Mouse (Mus musculus): ENCODE measurements around the gene Ankrd1. TPM values are rescaled to one million over a fixed set of nuclear protein-coding genes. Genes with fewer than 3 reads are reported as not detected.
A peak's percentile ranks its signal among the peaks of the same experiment; 100 is the strongest.

The Ankrd1 gene
- polyA plus RNA-seq, 1 experiment from 2014 or later: 0.11 TPM

- H3K27me3 ChIP-seq (replicated peaks): no peaks in the 10 kb centered on the region
- 60% methylated on average over 2 of the region's 2 CpGs for WGBS
- no peak overlapping the region for H3K4me2 ChIP-seq (replicated peaks)
- no peak overlapping the region for H3K27ac ChIP-seq
- ATAC-seq: no peak
- H3K4me3 ChIP-seq (replicated peaks): no peak overlapping the region
- H3K9me3 ChIP-seq: no peaks in the 10 kb centered on the region
- no peaks in the 10 kb centered on the region for H3K36me3 ChIP-seq
- no peak overlapping the region for H3K9ac ChIP-seq
- H3K4me1 ChIP-seq (replicated peaks): peaks cover 9% of the 10 kb centered on the region; the same call in 1 of the 2 replicates
Observed at GRCm38 (mm10) chr19:36130181-36130580, 10.3 kb upstream of the Ankrd1 start.

- 11% methylated on average over 12 of the region's 12 CpGs for WGBS
- ATAC-seq: peak; percentile 41; the same call in 1 of the 2 replicates
- Histone ChIP-seq H3K27ac (no peak overlapping the region), H3K9me3 (no peaks in the 10 kb centered on the region), H3K4me3 (replicated peaks) (no peak overlapping the region), H3K9ac (no peak overlapping the region), H3K4me1 (replicated peaks) (peaks cover 9% of the 10 kb centered on the region; the same call in 1 of the 2 replicates), H3K4me2 (replicated peaks) (peak overlapping the region; percentile 46), H3K27me3 (replicated peaks) (no peaks in the 10 kb centered on the region), H3K36me3 (no peaks in the 10 kb centered on the region)
Observed at GRCm38 (mm10) chr19:36129643-36130042, 9.7 kb upstream of the Ankrd1 start.

- Histone ChIP-seq H3K27me3 (replicated peaks) (no peaks in the 10 kb centered on the region), H3K4me3 (replicated peaks) (no peak overlapping the region), H3K36me3 (no peaks in the 10 kb centered on the region), H3K27ac (0 out of 2 replicates have a peak overlapping the region, but pooled peaks have one; percentile 30), H3K4me1 (replicated peaks) (peaks cover 9% of the 10 kb centered on the region; the same call in 1 of the 2 replicates), H3K4me2 (replicated peaks) (peak overlapping the region; percentile 46), H3K9ac (no peak overlapping the region), H3K9me3 (no peaks in the 10 kb centered on the region)
- WGBS: 23% methylated on average over 9 of the region's 9 CpGs
- no peak for ATAC-seq
Observed at GRCm38 (mm10) chr19:36129213-36129612, 9.3 kb upstream of the Ankrd1 start.

- ATAC-seq: no peak
- Histone ChIP-seq H3K27ac (no peak overlapping the region), H3K36me3 (no peaks in the 10 kb centered on the region), H3K4me3 (replicated peaks) (no peak overlapping the region), H3K4me1 (replicated peaks) (peaks cover 9% of the 10 kb centered on the region; the same call in 1 of the 2 replicates), H3K27me3 (replicated peaks) (no peaks in the 10 kb centered on the region), H3K9me3 (0 out of 2 replicates have a peak, but pooled peaks cover 3% of the 10 kb centered on the region), H3K9ac (no peak overlapping the region), H3K4me2 (replicated peaks) (no peak overlapping the region)
- 95% methylated on average over 3 of the region's 3 CpGs for WGBS
Observed at GRCm38 (mm10) chr19:36128440-36128839, 8.5 kb upstream of the Ankrd1 start.

GRCm38 (mm10) chr19:36124203-36124602, 4.3 kb upstream of the Ankrd1 start:
- ATAC-seq: no peak
- Histone ChIP-seq H3K27ac (no peak overlapping the region), H3K9ac (no peak overlapping the region), H3K4me3 (replicated peaks) (no peak overlapping the region), H3K27me3 (replicated peaks) (no peaks in the 10 kb centered on the region), H3K4me1 (replicated peaks) (peaks cover 3% of the 10 kb centered on the region; the same call in 1 of the 2 replicates), H3K9me3 (0 out of 2 replicates have a peak, but pooled peaks cover 6% of the 10 kb centered on the region), H3K36me3 (no peaks in the 10 kb centered on the region), H3K4me2 (replicated peaks) (no peak overlapping the region)
- WGBS: 50% methylated on average over 1 of the region's 1 CpGs

- Histone ChIP-seq H3K4me1 (replicated peaks) (no peaks in the 10 kb centered on the region), H3K4me3 (replicated peaks) (no peak overlapping the region), H3K9me3 (0 out of 2 replicates have a peak, but pooled peaks cover 6% of the 10 kb centered on the region), H3K4me2 (replicated peaks) (no peak overlapping the region), H3K27me3 (replicated peaks) (no peaks in the 10 kb centered on the region), H3K27ac (no peak overlapping the region), H3K9ac (no peak overlapping the region), H3K36me3 (no peaks in the 10 kb centered on the region)
- no peak for ATAC-seq
- WGBS: 92% methylated on average over 8 of the region's 8 CpGs
Observed at GRCm38 (mm10) chr19:36119219-36119618, 680 bp downstream of the Ankrd1 start.

GRCm38 (mm10) chr19:36116185-36116584, 3.7 kb downstream of the Ankrd1 start:
- Histone ChIP-seq H3K4me3 (replicated peaks) (no peak overlapping the region), H3K4me2 (replicated peaks) (no peak overlapping the region), H3K27ac (no peak overlapping the region)

GRCm38 (mm10) chr19:36112007-36112406, 7.9 kb downstream of the Ankrd1 start:
- no peaks in the 10 kb centered on the region for H3K36me3 ChIP-seq
- H3K9me3 ChIP-seq: no peaks in the 10 kb centered on the region
- H3K9ac ChIP-seq: no peak overlapping the region
- no peak for ATAC-seq
- no peaks in the 10 kb centered on the region for H3K27me3 ChIP-seq (replicated peaks)
- 0 out of 2 replicates have a peak, but pooled peaks cover 2% of the 10 kb centered on the region for H3K4me1 ChIP-seq (replicated peaks)
- no peak overlapping the region for H3K27ac ChIP-seq
- no peak overlapping the region for H3K4me2 ChIP-seq (replicated peaks)
- WGBS: 54% methylated on average over 17 of the region's 17 CpGs
- H3K4me3 ChIP-seq (replicated peaks): no peak overlapping the region

More at GRCm38 (mm10) chr19:36116185-36116584, 3.7 kb downstream of the Ankrd1 start:
- H3K36me3 ChIP-seq: no peaks in the 10 kb centered on the region
- 82% methylated on average over 4 of the region's 4 CpGs for WGBS
- H3K27me3 ChIP-seq (replicated peaks): no peaks in the 10 kb centered on the region
- no peaks in the 10 kb centered on the region for H3K9me3 ChIP-seq
- ATAC-seq: no peak
- no peak overlapping the region for H3K9ac ChIP-seq
- no peaks in the 10 kb centered on the region for H3K4me1 ChIP-seq (replicated peaks)

- 0 out of 2 replicates have a peak, but pooled peaks cover 2% of the 10 kb centered on the region for H3K4me1 ChIP-seq (replicated peaks)
- ATAC-seq: no peak
- no peaks in the 10 kb centered on the region for H3K27me3 ChIP-seq (replicated peaks)
- no peak overlapping the region for H3K27ac ChIP-seq
- no peak overlapping the region for H3K4me2 ChIP-seq (replicated peaks)
- no peaks in the 10 kb centered on the region for H3K9me3 ChIP-seq
- no peak overlapping the region for H3K9ac ChIP-seq
- H3K4me3 ChIP-seq (replicated peaks): no peak overlapping the region
- 36% methylated on average over 7 of the region's 7 CpGs for WGBS
- no peaks in the 10 kb centered on the region for H3K36me3 ChIP-seq
Observed at GRCm38 (mm10) chr19:36111054-36111895, 8.6 kb downstream of the Ankrd1 start.

GRCm38 (mm10) chr19:36110465-36110864, 9.4 kb downstream of the Ankrd1 start:
- Histone ChIP-seq H3K9me3 (no peaks in the 10 kb centered on the region), H3K4me1 (replicated peaks) (0 out of 2 replicates have a peak, but pooled peaks cover 2% of the 10 kb centered on the region), H3K4me2 (replicated peaks) (no peak overlapping the region), H3K27me3 (replicated peaks) (no peaks in the 10 kb centered on the region), H3K36me3 (no peaks in the 10 kb centered on the region), H3K27ac (no peak overlapping the region), H3K4me3 (replicated peaks) (no peak overlapping the region), H3K9ac (no peak overlapping the region)
- no peak for ATAC-seq
- WGBS: 44% methylated on average over 7 of the region's 7 CpGs

- Histone ChIP-seq H3K9ac (no peak overlapping the region), H3K27ac (no peak overlapping the region), H3K4me1 (replicated peaks) (0 out of 2 replicates have a peak, but pooled peaks cover 2% of the 10 kb centered on the region), H3K36me3 (no peaks in the 10 kb centered on the region), H3K4me2 (replicated peaks) (no peak overlapping the region), H3K27me3 (replicated peaks) (no peaks in the 10 kb centered on the region), H3K4me3 (replicated peaks) (no peak overlapping the region), H3K9me3 (no peaks in the 10 kb centered on the region)
- no peak for ATAC-seq
- 78% methylated on average over 26 of the region's 26 CpGs for WGBS
Observed at GRCm38 (mm10) chr19:36109318-36109944, 10.5 kb downstream of the Ankrd1 start.

- no peak for ATAC-seq
- H3K4me1 ChIP-seq (replicated peaks): no peaks in the 10 kb centered on the region
- no peak overlapping the region for H3K27ac ChIP-seq
- no peaks in the 10 kb centered on the region for H3K27me3 ChIP-seq (replicated peaks)
- H3K9me3 ChIP-seq: no peaks in the 10 kb centered on the region
- no peak overlapping the region for H3K4me3 ChIP-seq (replicated peaks)
- H3K36me3 ChIP-seq: peaks cover 9% of the 10 kb centered on the region; the same call in 1 of the 2 replicates
- H3K4me2 ChIP-seq (replicated peaks): no peak overlapping the region
- no peak overlapping the region for H3K9ac ChIP-seq
- WGBS: 88% methylated on average over 5 of the region's 5 CpGs
Observed at GRCm38 (mm10) chr19:36103909-36104308, 16.0 kb downstream of the Ankrd1 start.
